Mouse (Mus musculus) liver, adult 2 months (tissue): Measurements from ENCODE around the gene Nos1ap. TPM values are rescaled to one million over a fixed set of nuclear protein-coding genes. Genes with fewer than 3 reads are reported as not detected.

Source experiments
- DNase-seq: peaks from one replicate; pipeline ENCODE4 v3.0.0-alpha.2; 2011; ENCODE audit warnings: low read depth, low spot score; ENCODE audit errors: extremely low read depth
- H3K27ac ChIP-seq: fragments of 200-500 bp; replicated peaks from 2 replicates; pipeline ENCODE4 v1.5.1; 2012; ENCODE audit warnings: low read depth, mild to moderate bottlenecking, control low read depth, inconsistent platforms, low read length; ENCODE audit not compliant: insufficient read depth
- H3K27me3 ChIP-seq: fragments of 200-500 bp; 2 replicates; pipeline ENCODE4 v1.6.1; 2012; ENCODE audit warnings: mild to moderate bottlenecking, moderate library complexity, low read length, inconsistent platforms; ENCODE audit not compliant: control insufficient read depth, insufficient read depth
- H3K36me3 ChIP-seq: fragments of 200-500 bp; 2 replicates; pipeline ENCODE4 v1.6.1; 2012; ENCODE audit warnings: low read length, inconsistent platforms; ENCODE audit not compliant: control insufficient read depth, insufficient read depth
- H3K4me1 ChIP-seq: fragments of 200-500 bp; 2 replicates; pipeline ENCODE4 v1.6.1; 2011; ENCODE audit warnings: low read length; ENCODE audit not compliant: control insufficient read depth, insufficient read depth
- H3K4me3 ChIP-seq: fragments of 200-500 bp; 2 replicates; pipeline ENCODE4 v1.5.1; 2011; ENCODE audit warnings: low read depth, mild to moderate bottlenecking, control low read depth, low read length, moderate library complexity; ENCODE audit not compliant: insufficient read depth
- H3K79me2 ChIP-seq: fragments of 200-500 bp; 2 replicates; pipeline ENCODE4 v1.6.1; 2012; ENCODE audit warnings: inconsistent platforms, mild to moderate bottlenecking, low read length, moderate library complexity; ENCODE audit not compliant: control insufficient read depth, insufficient read depth
- H3K9ac ChIP-seq: fragments of 200-500 bp; 2 replicates; pipeline ENCODE4 v1.6.1; 2012; ENCODE audit warnings: low read depth, mild to moderate bottlenecking, control low read depth, inconsistent platforms, low read length
- CTCF ChIP-seq: fragments of 200-500 bp; IDR thresholded peaks from 2 replicates; pipeline ENCODE4 v1.5.1; 2011; ENCODE audit warnings: low read depth, low read length, control low read depth
- POLR2A ChIP-seq: fragments of 200-500 bp; IDR thresholded peaks from 2 replicates; pipeline ENCODE4 v1.6.1; 2011; ENCODE audit warnings: low read length, control low read depth; ENCODE audit not compliant: insufficient read depth; ENCODE audit errors: extremely low read depth
- WGBS: fragments of 180-500 bp; shearing (Covaris S2); methylation state at CpG from one replicate; pipeline ENCODE4 v1.1.7; 2018; 5-methylcytosine and 5-hydroxymethylcytosine counted together
- polyA plus RNA-seq: library from polyadenylated mRNA; depleted of rRNA; stranded (reverse); fragments of >200 nt; gene quantifications from 2 replicates; pipeline ENCODE4 v1.2.3, GENCODE M21; 2012
- total RNA-seq: library from RNA; depleted of rRNA; stranded (reverse); fragments of >200 nt; gene quantifications from 2 replicates; pipeline ENCODE4 v1.2.3, GENCODE M21; 2014

The Nos1ap gene
- total and polyA plus RNA-seq, 2 experiments = 1.8 to 3.1 TPM

GRCm38 (mm10) chr1:170419961-170420360 is 169.7 kb downstream of the Nos1ap start:
- Histone ChIP-seq H3K27ac (no peak overlapping the region), H3K27me3 (no peaks in the 10 kb centered on the region), H3K4me3 (no peak overlapping the region), H3K9ac (no peak overlapping the region), H3K79me2 (peaks cover 6% of the 10 kb centered on the region; the same call in 1 of the 2 replicates), H3K36me3 (no peaks in the 10 kb centered on the region), H3K4me1 (peaks cover 8% of the 10 kb centered on the region)
- no peak for TF ChIP-seq CTCF
- no peak for TF ChIP-seq POLR2A
- no peak for DNase-seq
- WGBS = 83% methylated on average over 3 of the region's 3 CpGs

GRCm38 (mm10) chr1:170418131-170418530 is 171.5 kb downstream of the Nos1ap start:
- H3K27ac ChIP-seq = no peak overlapping the region
- WGBS = 53% methylated on average over 1 of the region's 1 CpGs
- H3K4me3 ChIP-seq = no peak overlapping the region
- peaks cover 6% of the 10 kb centered on the region; the same call in 1 of the 2 replicates for H3K79me2 ChIP-seq
- DNase-seq = no peak
- H3K9ac ChIP-seq = no peak overlapping the region
- no peaks in the 10 kb centered on the region for H3K36me3 ChIP-seq
- H3K27me3 ChIP-seq = no peaks in the 10 kb centered on the region
- TF ChIP-seq POLR2A (no peak), CTCF (no peak)
- H3K4me1 ChIP-seq = peaks cover 8% of the 10 kb centered on the region

- TF ChIP-seq CTCF (no peak), POLR2A (no peak)
- H3K4me1 ChIP-seq = no peaks in the 10 kb centered on the region
- H3K36me3 ChIP-seq = no peaks in the 10 kb centered on the region
- 87% methylated on average over 2 of the region's 2 CpGs for WGBS
- DNase-seq = no peak
- no peak overlapping the region for H3K27ac ChIP-seq
- peaks cover 6% of the 10 kb centered on the region; the same call in 1 of the 2 replicates for H3K79me2 ChIP-seq
- no peak overlapping the region for H3K4me3 ChIP-seq
- H3K9ac ChIP-seq = no peak overlapping the region
- H3K27me3 ChIP-seq = no peaks in the 10 kb centered on the region
These were observed 172.7 kb downstream of the Nos1ap start for GRCm38 (mm10) chr1:170416967-170417366.

- 81% methylated on average over 6 of the region's 6 CpGs for WGBS
- no peak overlapping the region for H3K9ac ChIP-seq
- H3K27me3 ChIP-seq = no peaks in the 10 kb centered on the region
- H3K79me2 ChIP-seq = peaks cover 6% of the 10 kb centered on the region; the same call in 1 of the 2 replicates
- no peak overlapping the region for H3K27ac ChIP-seq
- DNase-seq = no peak
- H3K4me1 ChIP-seq = no peaks in the 10 kb centered on the region
- no peak overlapping the region for H3K4me3 ChIP-seq
- TF ChIP-seq POLR2A (no peak), CTCF (no peak)
- H3K36me3 ChIP-seq = no peaks in the 10 kb centered on the region
These were observed 173.5 kb downstream of the Nos1ap start for GRCm38 (mm10) chr1:170416206-170416605.

- no peak overlapping the region for H3K9ac ChIP-seq
- peaks cover 5% of the 10 kb centered on the region; the same call in 1 of the 2 replicates for H3K79me2 ChIP-seq
- no peaks in the 10 kb centered on the region for H3K27me3 ChIP-seq
- WGBS = 65% methylated on average over 3 of the region's 3 CpGs
- no peak for DNase-seq
- no peaks in the 10 kb centered on the region for H3K4me1 ChIP-seq
- no peaks in the 10 kb centered on the region for H3K36me3 ChIP-seq
- H3K4me3 ChIP-seq = no peak overlapping the region
- TF ChIP-seq CTCF = no peak
- TF ChIP-seq POLR2A = no peak
- H3K27ac ChIP-seq = no peak overlapping the region
These were observed 174.3 kb downstream of the Nos1ap start for GRCm38 (mm10) chr1:170415395-170415794.

- no peak for DNase-seq
- H3K79me2 ChIP-seq = peaks cover 12% of the 10 kb centered on the region; the same call in 1 of the 2 replicates
- TF ChIP-seq POLR2A (no peak), CTCF (no peak)
- WGBS = 93% methylated on average over 8 of the region's 8 CpGs
- no peak overlapping the region for H3K9ac ChIP-seq
- no peaks in the 10 kb centered on the region for H3K27me3 ChIP-seq
- H3K4me1 ChIP-seq = no peaks in the 10 kb centered on the region
- no peak overlapping the region for H3K4me3 ChIP-seq
- H3K36me3 ChIP-seq = no peaks in the 10 kb centered on the region
- no peak overlapping the region for H3K27ac ChIP-seq
These were observed 179.1 kb downstream of the Nos1ap start for GRCm38 (mm10) chr1:170410402-170411191.
